In the genomic region with DNA sequence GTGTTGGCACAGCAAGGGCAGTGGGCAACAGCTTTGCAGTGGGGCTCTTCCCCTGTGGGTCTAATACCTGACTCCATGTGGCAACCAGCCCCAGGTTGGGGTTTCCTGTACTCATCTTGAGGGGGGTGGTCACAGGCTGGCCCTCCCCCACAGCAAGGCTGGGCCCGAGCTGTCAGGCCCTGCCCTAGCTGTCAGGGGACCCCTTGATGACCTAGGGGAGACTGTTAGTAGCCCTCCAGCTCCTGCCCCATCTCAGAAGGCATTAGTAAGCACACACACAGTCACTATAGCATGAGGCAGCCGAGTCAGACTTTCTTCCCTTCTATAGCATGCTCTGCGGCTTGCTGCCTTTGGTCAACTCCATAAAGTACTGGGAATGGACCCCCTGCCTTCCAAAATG, we compare ENCODE assay signal across 22 mouse cellular contexts.
"Had no signal": no experiment of that assay in that cellular context is flagged by ENCODE, and none has a peak within 500 bp of the region (broad histone marks: within the 10 kb centered on the region; RNA-seq: fewer than 3 reads in every experiment).

No protein-coding gene starts in this region.

- H3K27ac ChIP-seq: heart, embryonic 10.5 days; intestine, embryonic 15.5 days; layer of hippocampus, adult 2 months; left cerebral cortex, adult 2 months; limb, embryonic 10.5 days; limb, embryonic 12.5 days; liver, embryonic 13.5 days; liver, embryonic 15.5 days had no signal

- H3K4me2 ChIP-seq: heart, embryonic 12.5 days; intestine, embryonic 15.5 days; limb, embryonic 12.5 days; liver, embryonic 11.5 days; liver, embryonic 13.5 days; liver, embryonic 15.5 days had no signal

- H3K27me3 ChIP-seq: heart, embryonic 12.5 days; intestine, embryonic 15.5 days; limb, embryonic 12.5 days; liver, embryonic 13.5 days; liver, embryonic 15.5 days had no signal

- H3K4me3 ChIP-seq: heart, embryonic 10.5 days; heart, embryonic 12.5 days; intestine, embryonic 15.5 days; layer of hippocampus, adult 2 months; left cerebral cortex, adult 2 months; limb, embryonic 10.5 days; limb, embryonic 12.5 days; liver, embryonic 13.5 days; liver, embryonic 15.5 days had no signal

- H3K9ac ChIP-seq: heart, embryonic 12.5 days; intestine, embryonic 15.5 days; limb, embryonic 12.5 days; liver, embryonic 13.5 days; liver, embryonic 15.5 days had no signal

- ATAC-seq: inflammation-experienced regulatory T-cells, adult 6 months; intestine, embryonic 15.5 days; intestine, postnatal 0 days had no signal

- H3K4me1 ChIP-seq: heart, embryonic 10.5 days; heart, embryonic 12.5 days; intestine, embryonic 15.5 days; limb, embryonic 10.5 days; limb, embryonic 12.5 days; liver, embryonic 13.5 days; liver, embryonic 15.5 days had no signal

- DNase-seq: gastrocnemius, postnatal 10 days; gastrocnemius, postnatal 25 days; heart, postnatal 10 days; heart, postnatal 4 days; kidney, adult 18-20 months; kidney, adult 8-10 months; kidney, postnatal 10 days; kidney, postnatal 25 days; kidney, postnatal 4 days; liver; liver, embryonic 13.5 days had no signal

- H3K9me3 ChIP-seq: heart, embryonic 10.5 days; heart, embryonic 12.5 days; intestine, embryonic 15.5 days; limb, embryonic 10.5 days; limb, embryonic 12.5 days; liver, embryonic 13.5 days; liver, embryonic 15.5 days had no signal
